Mouse (Mus musculus) liver, postnatal 0 days (tissue): ENCODE results near the gene Mink1. TPM values are rescaled to one million over a fixed set of nuclear protein-coding genes. Genes with fewer than 3 reads are reported as not detected.
"Not testable (repeated sequence)": the region's sequence is repeated elsewhere in the genome, so short reads cannot be mapped to it uniquely, and the experiment has no call there.

Experiments used
- ATAC-seq: fragments of 200-750 bp; cut with Nextera tagmentation; 2 replicates; pipeline ENCODE4 v1.8.0; 2017; ENCODE audit warnings: mild to moderate bottlenecking, moderate library complexity
- DNase-seq: peaks from one replicate; pipeline ENCODE4 v3.0.0-alpha.2; 2016
- H3K27ac ChIP-seq: fragments of 300-500 bp; sonication (generic); 2 replicates; pipeline ENCODE4 v1.5.1; 2014; ENCODE audit warnings: antibody characterized with exemption, moderate library complexity, mild to moderate bottlenecking, low read depth
- H3K27me3 ChIP-seq: fragments of 300-500 bp; sonication (generic); 2 replicates; pipeline ENCODE4 v1.6.1; 2014; ENCODE audit warnings: low read length, control low read depth, mixed read lengths; ENCODE audit not compliant: insufficient read depth
- H3K36me3 ChIP-seq: fragments of 300-500 bp; sonication (generic); replicated peaks from 2 replicates; pipeline ENCODE4 v1.6.1; 2014; ENCODE audit warnings: mild to moderate bottlenecking, control low read depth, low read length, moderate library complexity, mixed read lengths; ENCODE audit not compliant: insufficient read depth
- H3K4me1 ChIP-seq: fragments of 300-500 bp; sonication (generic); 2 replicates; pipeline ENCODE4 v1.6.1; 2014; ENCODE audit warnings: antibody characterized with exemption, mild to moderate bottlenecking, control low read depth; ENCODE audit not compliant: insufficient read depth
- H3K4me2 ChIP-seq: fragments of 300-500 bp; sonication (generic); 2 replicates; pipeline ENCODE4 v1.6.1; 2014; ENCODE audit warnings: low read depth, mild to moderate bottlenecking, low read length, moderate library complexity, mixed read lengths
- H3K4me3 ChIP-seq: fragments of 300-500 bp; sonication (generic); 2 replicates; pipeline ENCODE4 v1.5.1; 2014; ENCODE audit warnings: low read depth, low read length
- H3K9ac ChIP-seq: fragments of 300-500 bp; sonication (generic); replicated peaks from 2 replicates; pipeline ENCODE4 v1.6.1; 2014; ENCODE audit warnings: mild to moderate bottlenecking, moderate library complexity
- H3K9me3 ChIP-seq: fragments of 300-500 bp; sonication (generic); 2 replicates; pipeline ENCODE4 v1.6.1; 2016; ENCODE audit warnings: mild to moderate bottlenecking, control low read depth, low read length, mixed read lengths
- CTCF ChIP-seq: sonication (generic); IDR thresholded peaks from 2 replicates; pipeline ENCODE4 v1.5.1; 2016; ENCODE audit warnings: antibody characterized with exemption, low read depth
- EP300 ChIP-seq: IDR thresholded peaks from 2 replicates; pipeline ENCODE4 v1.6.1; 2016; ENCODE audit warnings: antibody characterized with exemption, low read depth, mild to moderate bottlenecking
- WGBS: fragments of 180-500 bp; shearing (Covaris S2); extraction: QIAGEN DNeasy Blood & Tissue Kit; methylation state at CpG from one replicate; pipeline ENCODE4 v1.1.7; 2014; ENCODE audit not compliant: insufficient replicate concordance; 5-methylcytosine and 5-hydroxymethylcytosine counted together
- polyA plus RNA-seq: library from polyadenylated mRNA; unstranded; fragments of >200 nt; fragmentation: Nextera tagmentation; extraction: Ambion mirVana; gene quantifications from 2 replicates; pipeline ENCODE4 v1.2.1, GENCODE M21; 2015

Mink1 gene
- polyA plus RNA-seq, 1 experiment from 2014 or later = 3.9 TPM

DNA sequence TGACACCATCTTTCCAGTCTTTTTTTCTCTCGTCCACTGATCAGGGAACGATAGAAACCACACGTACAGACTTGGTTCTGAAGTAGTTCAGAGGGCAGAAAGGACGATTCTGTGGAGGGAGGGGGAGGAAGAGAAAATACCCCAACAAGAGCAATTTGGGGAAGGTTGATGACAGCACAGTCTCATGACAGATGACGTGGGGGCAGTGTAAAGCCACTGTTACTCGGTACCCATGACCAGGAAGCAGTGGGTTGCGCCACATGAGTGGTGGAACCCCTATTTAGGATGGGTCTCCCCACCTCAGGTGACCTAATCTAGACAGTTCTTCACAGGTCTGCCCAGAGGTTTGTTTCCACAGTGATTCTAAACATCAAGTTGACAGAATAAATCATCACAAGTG, 34.1 kb upstream of the Mink1 start:
- no peaks in the 10 kb centered on the region for H3K9me3 ChIP-seq
- no peaks in the 10 kb centered on the region for H3K27me3 ChIP-seq
- 75% methylated on average over 7 of the region's 7 CpGs for WGBS
- H3K36me3 ChIP-seq = peaks cover 12% of the 10 kb centered on the region
- H3K4me3 ChIP-seq = no peak overlapping the region
- no peak for TF ChIP-seq EP300
- TF ChIP-seq CTCF = no peak
- no peak overlapping the region for H3K27ac ChIP-seq
- DNase-seq (no peak), ATAC-seq (no peak)
- H3K4me1 ChIP-seq = peaks cover 6% of the 10 kb centered on the region
- H3K9ac ChIP-seq = no peak overlapping the region
- H3K4me2 ChIP-seq = no peak overlapping the region

DNA sequence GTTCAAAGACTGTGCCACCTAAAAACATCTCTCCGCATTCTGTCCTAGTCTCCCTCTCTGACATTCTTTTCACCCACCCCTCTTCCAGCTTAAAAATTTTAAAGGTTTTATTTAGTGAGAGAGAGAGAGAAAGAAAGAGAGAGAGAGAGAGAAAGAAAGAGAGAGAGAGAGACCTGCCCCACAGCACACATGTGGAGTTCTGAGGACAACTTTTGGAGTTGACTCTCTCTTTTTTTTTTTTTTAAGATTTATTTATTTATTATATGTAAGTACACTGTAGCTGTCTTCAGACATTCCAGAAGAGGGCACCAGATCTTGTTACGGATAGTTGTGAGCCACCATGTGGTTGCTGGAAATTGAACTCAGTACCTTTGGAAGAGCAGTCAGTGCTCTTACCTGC, 31.6 kb upstream of the Mink1 start:
- not testable (repeated sequence) for ATAC-seq, H3K4me1 ChIP-seq, H3K27me3 ChIP-seq, H3K4me2 ChIP-seq, DNase-seq, H3K9ac ChIP-seq, H3K9me3 ChIP-seq, H3K4me3 ChIP-seq, H3K27ac ChIP-seq
- WGBS = 75% methylated on average over 2 of the region's 2 CpGs
- peaks cover 12% of the 10 kb centered on the region for H3K36me3 ChIP-seq
- TF ChIP-seq CTCF = 0 out of 2 replicates have a peak, but pooled peaks have one; percentile 12

GRCm38 (mm10) chr11:70532839-70533238, 29.8 kb upstream of the Mink1 start, which contains the start of gene Gm40193:
Gm40193 (minus strand) TSS chr11:70532939.
- H3K4me1 ChIP-seq = no peaks in the 10 kb centered on the region
- no peaks in the 10 kb centered on the region for H3K9me3 ChIP-seq
- peaks cover 6% of the 10 kb centered on the region; the same call in 1 of the 2 replicates for H3K36me3 ChIP-seq
- no peak within 1 kb of the TSS for H3K4me2 ChIP-seq
- WGBS = 76% methylated on average over 6 of the region's 6 CpGs
- DNase-seq = no peak
- H3K9ac ChIP-seq = no peak within 1 kb of the TSS
- TF ChIP-seq CTCF (no peak), EP300 (no peak)
- H3K27me3 ChIP-seq = no peaks in the 10 kb centered on the region; the same call in 1 of the 2 replicates
- H3K4me3 ChIP-seq = no peak within 1 kb of the TSS
- ATAC-seq = no peak
- H3K27ac ChIP-seq = no peak within 1 kb of the TSS

- H3K4me2 ChIP-seq = peak overlapping the region; percentile 79
- H3K4me3 ChIP-seq = peak overlapping the region; percentile 58
- H3K27me3 ChIP-seq = peaks cover 5% of the 10 kb centered on the region; the same call in 1 of the 2 replicates
- peak overlapping the region; percentile 34; the same call in 1 of the 2 replicates for H3K27ac ChIP-seq
- H3K9me3 ChIP-seq = no peaks in the 10 kb centered on the region
- 14% methylated on average over 9 of the region's 9 CpGs for WGBS
- DNase-seq (no peak), ATAC-seq (no peak)
- H3K9ac ChIP-seq = peak overlapping the region; percentile 63
- peaks cover 4% of the 10 kb centered on the region; the same call in 1 of the 2 replicates for H3K4me1 ChIP-seq
- no peaks in the 10 kb centered on the region for H3K36me3 ChIP-seq
- no peak for TF ChIP-seq EP300
Measured at GRCm38 (mm10) chr11:70539423-70539822, 23.3 kb upstream of the Mink1 start.

- WGBS = under 1% methylated on average over 55 of the region's 65 CpGs
- TF ChIP-seq EP300 = no peak
- peak; percentile 77 for TF ChIP-seq CTCF
- H3K27me3 ChIP-seq = peaks cover 5% of the 10 kb centered on the region; the same call in 1 of the 2 replicates
- DNase-seq (peak; percentile 88), ATAC-seq (peak; percentile 97)
- peak within 1 kb of the TSS; percentile 79 for H3K4me2 ChIP-seq
- peak within 1 kb of the TSS; percentile 63 for H3K9ac ChIP-seq
- H3K36me3 ChIP-seq = no peaks in the 10 kb centered on the region
- peak within 1 kb of the TSS; percentile 39; the same call in 1 of the 2 replicates for H3K27ac ChIP-seq
- H3K4me3 ChIP-seq = peak within 1 kb of the TSS; percentile 58
- H3K9me3 ChIP-seq = no peaks in the 10 kb centered on the region
- peaks cover 4% of the 10 kb centered on the region; the same call in 1 of the 2 replicates for H3K4me1 ChIP-seq
Measured at GRCm38 (mm10) chr11:70539877-70540587, 22.6 kb upstream of the Mink1 start, which contains the start of gene Pld2. Pld2 (plus strand) TSS chr11:70540064.

DNA sequence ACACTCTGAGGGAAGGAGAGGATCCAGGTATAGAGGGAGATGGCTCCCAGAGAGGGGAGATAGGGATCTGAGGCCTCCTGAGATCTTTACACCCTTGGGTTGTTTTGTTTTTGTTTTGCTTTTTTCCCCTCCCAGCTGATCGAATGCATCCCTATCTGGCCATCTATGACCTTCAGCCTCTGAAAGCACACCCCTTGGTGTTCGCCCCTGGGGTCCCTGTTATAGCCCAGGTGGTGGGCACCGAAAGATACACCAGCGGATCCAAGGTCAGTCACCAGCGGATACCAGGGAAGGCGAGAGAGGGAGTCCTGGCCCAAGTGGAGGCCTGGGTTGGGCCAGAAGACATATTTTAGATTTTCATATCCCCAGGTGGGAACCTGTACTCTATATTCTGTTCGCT, 21.8 kb upstream of the Mink1 start:
- Histone ChIP-seq H3K9ac (no peak overlapping the region; the same call in 1 of the 2 replicates), H3K4me3 (peak overlapping the region; percentile 58; the same call in 1 of the 2 replicates), H3K4me1 (peaks cover 4% of the 10 kb centered on the region; the same call in 1 of the 2 replicates), H3K27me3 (peaks cover 5% of the 10 kb centered on the region; the same call in 1 of the 2 replicates), H3K36me3 (no peaks in the 10 kb centered on the region), H3K27ac (no peak overlapping the region), H3K9me3 (no peaks in the 10 kb centered on the region), H3K4me2 (peak overlapping the region; percentile 79)
- 71% methylated on average over 7 of the region's 7 CpGs for WGBS
- no peak for ATAC-seq
- TF ChIP-seq CTCF (no peak), EP300 (no peak)
- DNase-seq = no peak
